Mouse (Mus musculus) adrenal gland, adult 8-10 months (tissue): ENCODE results near the gene Dock4. TPM values are rescaled to one million over a fixed set of nuclear protein-coding genes. Genes with fewer than 3 reads are reported as not detected.

Experiments
- DNase-seq: peaks from one replicate; pipeline ENCODE4 v3.0.0; 2022
- total RNA-seq, 4 experiments: library from RNA; stranded (reverse); gene quantifications; 2 replicates each; pipeline ENCODE4 v1.2.4; 2022

Dock4 gene
- total RNA-seq, 4 experiments from 2014 or later, result 17.5 to 29.9 (median 24.6) TPM

DNA sequence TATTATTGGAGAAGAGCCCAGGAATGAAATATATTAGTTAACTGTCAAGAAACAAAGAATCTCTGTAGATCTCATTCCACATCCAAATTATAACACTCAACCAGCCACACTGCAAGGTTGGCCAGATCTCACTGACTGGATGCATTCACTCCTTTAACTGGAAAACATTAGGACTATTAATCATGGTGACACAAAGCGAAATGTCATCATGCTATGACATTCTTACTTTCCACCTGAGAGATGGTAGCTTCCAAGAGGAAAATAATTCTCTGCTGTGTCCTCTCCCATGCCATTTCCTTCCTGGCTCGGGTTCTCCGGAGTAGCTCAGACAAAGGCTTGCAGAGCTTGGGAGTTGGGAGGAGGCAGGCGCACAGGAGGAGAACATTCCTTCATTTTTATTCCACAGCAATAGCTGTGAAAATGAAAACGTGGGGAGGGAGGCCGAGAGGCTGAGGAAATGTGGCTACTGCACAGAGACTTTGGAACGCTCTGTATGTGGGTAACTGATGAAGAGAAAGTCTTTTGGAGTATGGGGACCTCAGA, 17.0 kb downstream of the Dock4 start:
- DNase-seq, result no peak

DNA sequence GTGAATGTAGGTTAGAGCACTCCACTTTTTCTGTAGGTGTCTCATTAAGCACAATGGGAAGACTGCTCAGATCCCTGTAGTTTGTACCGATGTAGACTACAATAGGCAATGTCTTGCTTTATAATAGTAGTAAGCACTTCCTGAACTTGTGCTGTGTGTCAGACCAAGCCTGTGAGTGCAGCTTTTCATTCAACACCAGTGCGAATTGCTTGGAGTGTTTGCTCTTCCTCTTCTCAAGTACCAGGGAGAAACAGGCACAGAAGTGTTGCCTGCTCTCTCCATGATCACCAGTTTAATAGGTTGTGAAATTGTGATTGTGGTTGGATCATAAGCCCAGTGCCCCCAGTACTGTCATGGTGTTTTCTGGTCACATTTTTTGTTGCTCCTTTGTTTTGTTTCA, 18.1 kb downstream of the Dock4 start:
- no peak for DNase-seq

DNA sequence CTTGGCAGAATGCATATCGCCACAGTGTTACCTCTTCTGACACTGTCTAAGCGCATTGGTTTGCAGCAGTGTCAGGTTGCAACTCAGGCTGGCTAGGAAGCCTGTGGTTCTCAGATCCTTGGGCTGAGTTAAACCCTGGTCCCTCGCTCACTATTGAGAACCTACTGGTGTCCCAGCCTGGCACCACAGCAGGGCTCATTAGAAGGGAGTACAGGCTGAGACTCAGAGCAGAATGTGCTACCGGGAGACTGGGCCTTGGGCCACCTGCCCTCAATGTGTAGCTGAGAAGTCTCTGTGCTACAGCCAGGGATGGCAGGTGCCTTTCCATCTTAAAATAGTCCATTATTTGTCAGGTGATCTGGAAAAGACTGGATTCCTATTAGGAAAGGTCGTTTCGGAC, 18.5 kb downstream of the Dock4 start:
- DNase-seq, result no peak

DNA sequence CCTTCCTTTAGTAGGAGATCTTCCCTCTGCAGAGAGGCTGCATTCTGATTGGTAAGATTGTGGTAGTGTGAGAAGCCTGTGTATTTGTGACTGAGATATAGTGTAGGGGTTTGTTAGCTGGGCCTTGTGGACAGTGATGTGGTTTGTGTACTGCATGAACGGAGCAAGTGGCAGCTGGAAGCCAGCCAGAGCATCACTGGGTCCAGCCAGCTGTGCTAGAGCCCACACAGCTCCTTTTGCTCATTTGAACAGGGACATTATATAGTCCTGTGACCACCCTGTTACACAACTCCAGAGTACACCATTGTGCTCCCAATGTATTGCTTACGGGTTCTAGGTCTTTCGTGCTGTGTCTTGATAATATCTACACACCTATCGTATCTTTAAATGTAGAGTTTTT, 22.5 kb downstream of the Dock4 start:
- no peak for DNase-seq

DNA sequence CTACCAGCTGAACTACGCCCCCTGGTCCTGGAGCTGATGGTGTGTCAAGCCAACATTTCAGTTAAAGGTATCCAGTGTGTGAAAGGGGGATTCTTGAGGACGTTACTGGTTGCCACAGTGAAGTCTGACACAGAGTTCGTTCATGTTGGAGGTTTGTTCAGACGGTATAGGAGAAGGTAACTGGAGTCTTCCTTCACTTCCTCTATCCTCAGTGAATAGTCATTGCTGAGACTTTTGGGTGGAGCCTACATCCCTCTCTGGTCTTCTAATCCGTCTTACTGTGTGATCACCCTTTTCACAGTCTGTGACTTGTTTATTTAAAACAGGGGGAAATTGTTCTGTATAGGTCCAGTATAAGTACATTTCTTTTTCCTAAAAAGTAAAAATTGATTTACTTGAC, 23.3 kb downstream of the Dock4 start:
- DNase-seq, result no peak

DNA sequence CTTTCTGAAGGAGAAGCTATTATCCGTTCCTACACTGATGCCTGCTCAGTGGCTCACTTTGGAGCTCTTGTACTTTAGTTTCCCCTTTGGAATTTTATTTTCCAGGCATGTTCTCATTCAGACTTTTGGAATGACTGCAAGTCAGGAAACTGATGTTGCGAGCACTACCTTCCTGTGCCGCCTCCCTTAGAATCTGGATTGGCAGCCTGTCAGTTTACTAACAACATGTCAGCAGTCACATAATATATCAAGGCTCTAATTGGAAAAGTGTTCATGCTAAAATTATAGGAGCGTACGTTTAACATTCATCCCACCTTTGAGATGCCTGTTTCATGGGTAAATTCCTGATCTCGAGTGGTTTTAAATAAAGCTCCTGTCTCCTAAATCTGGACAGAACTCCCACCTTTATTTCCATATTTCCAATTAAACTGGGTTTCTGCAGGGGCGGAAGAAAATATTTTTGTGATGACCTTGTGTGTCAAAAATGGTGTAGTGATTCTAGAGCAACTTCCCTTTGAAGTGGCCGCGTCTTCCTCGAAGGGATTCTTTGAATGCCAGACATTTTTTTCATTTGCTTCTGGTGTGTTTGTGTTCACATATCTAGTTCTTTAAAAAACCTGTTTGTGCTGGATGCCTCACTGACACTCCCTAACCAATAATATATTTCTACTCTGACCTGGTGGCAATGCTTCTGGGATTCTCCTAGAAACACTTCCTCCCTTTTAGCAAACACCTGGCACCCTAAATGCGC, 26.1 kb downstream of the Dock4 start:
- no peak for DNase-seq

DNA sequence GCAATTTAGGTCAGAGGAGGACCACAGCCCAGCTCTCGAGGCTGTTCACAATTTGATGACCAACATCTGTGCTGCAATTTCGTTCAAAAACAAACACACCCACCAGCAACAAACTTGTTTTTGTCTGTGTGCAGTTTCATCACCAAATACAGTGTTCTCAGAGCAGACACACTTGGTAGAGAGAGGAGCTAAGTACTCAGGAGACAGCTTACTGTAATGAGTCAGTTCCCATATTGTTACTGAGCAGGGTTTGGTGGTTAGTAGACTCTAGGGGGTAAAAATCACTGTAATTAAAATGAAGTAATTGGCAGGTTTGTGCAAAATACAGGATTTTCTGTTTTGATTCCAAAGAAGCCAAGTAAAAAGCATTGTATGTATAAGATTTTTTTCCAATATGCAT, 28.0 kb downstream of the Dock4 start:
- DNase-seq, result no peak

DNA sequence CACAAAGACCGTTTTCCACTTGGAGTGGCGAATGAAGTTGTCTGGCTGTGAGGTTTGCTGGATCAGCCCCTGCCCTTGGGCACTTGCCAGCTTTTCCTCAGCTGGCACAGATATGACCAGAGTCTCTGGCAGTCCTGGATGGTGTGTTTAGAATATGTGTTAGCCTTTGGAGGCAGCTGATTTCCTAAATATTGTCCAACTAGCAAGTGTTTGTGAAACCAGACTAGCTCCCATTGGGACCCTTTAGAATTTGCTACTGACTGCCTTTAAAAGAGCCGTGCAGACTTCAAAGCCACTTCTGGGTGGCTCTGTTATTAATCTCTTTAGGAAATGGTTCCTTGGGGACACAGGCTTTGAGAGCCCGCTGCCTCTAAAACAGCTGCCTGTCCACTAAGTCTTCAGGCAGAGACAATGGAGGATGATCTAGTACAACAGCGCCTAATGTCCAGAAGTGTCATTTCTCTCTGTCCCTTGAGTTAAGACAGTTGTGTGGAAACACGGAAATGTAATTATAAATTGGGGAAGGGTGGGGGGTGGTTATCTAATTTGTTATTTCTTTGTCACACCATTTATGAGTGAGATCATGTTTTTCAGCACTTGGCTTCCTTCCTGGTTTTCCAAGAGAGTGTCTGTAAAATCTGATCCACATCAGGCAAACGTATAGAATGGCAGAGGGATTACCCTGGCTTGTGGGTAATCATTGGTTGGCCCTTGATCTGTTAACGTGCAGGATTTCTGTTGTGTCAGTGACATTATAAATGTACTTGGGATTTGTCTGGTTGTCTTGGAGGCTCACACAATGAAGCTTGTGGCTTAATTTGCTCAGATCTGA, 32.1 kb downstream of the Dock4 start:
- peak; percentile 37 for DNase-seq

DNA sequence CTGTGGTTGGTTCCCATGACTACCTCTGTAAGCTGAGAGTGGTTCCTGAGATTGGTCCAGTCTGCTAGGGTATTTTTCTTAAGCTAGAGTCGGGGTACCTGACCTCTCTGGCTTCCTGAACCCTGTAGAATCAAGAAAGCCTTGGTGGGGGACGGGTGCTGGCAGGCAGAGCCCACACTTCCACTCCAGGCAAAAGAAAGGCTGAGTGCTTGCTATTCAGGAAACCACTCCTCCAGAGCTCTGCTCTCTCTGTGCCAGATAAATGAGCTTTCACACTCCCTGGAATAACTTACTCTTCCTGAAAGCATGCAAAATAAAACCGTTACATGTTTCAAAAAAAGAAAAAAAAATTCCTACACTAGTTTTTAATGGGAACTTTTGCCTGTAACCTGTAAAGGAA, 38.5 kb downstream of the Dock4 start:
- DNase-seq, result no peak

DNA sequence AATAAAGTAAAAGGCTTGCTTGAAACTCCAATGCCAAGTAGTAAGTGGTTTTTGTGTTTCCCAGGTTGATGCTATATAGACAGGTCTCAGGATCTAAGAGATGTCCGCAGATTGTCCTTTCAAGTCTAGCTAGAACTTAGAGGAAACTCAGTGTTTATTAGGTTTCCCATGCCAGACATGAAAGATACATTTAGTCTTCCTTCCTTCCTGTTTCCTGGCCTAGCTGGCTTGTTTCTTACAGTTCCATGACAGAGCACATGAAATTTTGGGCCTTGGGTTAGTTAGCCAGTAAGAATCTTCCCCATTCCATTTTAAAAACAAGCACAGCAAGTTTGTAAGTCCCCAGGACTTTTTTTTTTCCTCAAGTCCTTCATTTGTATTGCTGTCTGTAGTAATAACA, 39.5 kb downstream of the Dock4 start:
- no peak for DNase-seq

DNA sequence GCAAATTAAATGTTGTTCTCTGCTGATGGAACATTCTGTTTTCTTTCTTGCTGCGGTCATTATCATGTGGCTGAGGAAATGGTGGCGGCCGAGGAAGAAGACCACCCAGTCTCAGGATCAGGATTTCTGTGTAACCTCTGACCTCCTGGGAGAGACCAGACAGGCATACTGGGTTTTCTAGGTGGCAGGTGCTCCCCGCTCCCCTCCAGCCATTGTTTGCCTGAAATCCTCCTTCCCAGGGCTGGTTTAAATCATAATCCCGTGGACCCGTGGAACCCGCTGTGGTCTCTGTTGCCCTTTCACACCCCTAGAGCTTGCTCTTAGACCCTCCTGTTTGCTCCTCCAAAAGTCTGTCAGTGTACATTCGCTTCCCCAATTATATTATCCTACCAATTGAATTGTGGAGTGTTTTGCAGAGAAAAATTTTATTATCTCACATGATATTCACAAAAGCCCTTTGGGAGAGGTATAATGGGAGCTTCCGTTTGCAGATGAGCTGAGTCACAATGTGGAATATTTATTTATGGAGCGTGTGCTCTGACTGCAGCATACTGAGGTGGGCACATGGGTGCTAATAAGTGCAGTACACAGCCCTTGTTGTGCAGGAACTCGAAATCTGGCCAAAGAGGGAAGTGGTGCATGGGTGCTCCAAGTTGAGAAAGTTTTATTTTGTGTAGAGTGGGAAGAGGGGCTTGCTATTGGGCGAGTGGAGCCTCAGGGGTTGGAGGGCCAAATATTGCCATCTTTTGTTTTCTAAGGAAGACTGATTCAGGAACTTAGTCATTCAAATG, 40.5 kb downstream of the Dock4 start:
- DNase-seq, result no peak

DNA sequence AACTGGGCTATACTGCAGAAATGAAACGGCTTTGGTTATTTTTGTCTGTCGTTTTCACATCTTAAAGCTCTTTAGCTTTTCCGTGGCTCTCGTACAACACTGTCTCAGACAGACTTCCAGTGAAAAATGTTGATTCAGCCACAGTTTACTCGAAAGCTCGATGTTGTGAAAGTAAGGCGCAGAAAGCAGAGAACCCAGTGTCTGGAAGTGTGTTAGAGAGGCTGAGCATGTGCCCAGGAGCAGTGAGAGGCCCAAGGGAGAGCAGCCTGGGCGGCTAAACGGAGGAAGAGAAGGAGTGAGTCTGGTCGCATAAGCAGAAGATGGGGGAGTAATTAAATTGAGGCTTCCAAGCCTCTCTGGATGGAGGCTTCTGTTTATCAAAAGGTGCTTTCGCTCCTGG, 50.6 kb downstream of the Dock4 start:
- no peak for DNase-seq

DNA sequence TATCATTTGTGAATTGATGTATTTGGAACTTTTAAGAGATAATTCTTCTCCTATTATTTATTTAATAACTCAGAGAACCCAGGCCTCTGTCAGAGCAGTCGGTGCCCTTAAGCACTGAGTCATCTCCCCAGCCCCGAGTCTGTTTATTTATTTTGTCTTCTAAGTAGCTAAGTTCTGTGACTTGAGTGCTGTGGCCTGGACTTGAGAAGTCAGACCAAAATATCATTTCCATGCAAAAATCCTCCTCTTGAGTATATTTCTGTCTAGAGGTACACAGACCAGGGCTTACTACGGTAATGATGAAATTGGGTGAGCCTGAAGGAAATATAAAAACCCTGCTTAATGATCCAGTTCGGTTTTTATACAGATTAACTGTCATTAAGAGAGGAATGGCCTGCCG, 52.1 kb downstream of the Dock4 start:
- no peak for DNase-seq

DNA sequence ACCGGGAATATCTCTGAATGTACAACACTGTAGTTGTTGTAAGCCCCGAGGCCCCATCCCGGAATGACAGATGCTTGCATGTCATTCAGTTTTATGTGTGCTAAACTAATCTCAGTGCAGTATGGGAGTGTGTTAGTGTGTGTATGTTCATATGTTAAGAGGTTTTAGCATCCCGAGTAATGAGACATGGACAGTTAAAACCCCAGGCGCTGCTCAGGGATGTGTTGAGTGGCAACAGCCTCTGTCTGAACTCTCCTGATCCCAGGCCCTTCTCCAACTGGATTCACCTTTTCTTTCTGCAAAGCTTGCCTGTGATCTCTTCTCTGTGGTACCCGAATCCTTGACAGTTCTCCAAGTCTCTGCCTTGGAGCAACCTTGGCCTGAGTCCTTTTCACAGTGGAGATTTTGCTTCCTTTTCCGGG, 52.5 kb downstream of the Dock4 start:
- no peak for DNase-seq

DNA sequence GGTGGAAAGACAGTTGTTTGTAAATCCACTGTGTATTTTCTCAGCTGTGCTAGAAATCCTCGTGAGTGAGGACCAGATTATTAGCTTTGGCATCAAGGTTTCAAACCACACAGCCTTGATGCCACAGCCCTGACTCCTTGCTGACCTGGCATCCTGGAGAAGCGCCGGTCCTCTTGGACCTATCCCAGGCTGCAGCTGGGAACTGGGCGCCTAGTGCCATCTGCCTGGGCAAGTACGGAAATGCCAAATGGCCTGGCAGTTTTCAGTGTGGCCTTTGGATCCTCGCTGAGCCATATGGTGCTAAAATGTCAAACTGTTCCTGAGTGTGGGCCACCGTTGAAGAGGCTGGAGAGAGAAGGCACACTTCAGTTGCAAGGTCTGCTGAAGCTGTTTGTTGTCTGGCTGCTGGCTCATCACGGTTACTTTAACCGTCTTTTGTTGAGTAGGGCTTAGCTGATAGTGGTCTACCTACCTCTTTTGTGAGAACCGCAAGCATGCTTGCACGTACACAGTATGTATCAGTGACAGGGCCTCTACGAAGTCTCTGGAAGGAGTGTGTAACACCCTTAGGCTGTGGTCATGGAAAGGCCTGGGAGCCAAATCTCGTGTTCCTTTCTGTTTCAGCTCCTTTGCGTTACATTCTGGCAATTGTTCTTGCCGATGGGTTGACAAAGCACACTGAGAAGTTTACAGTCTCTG, 53.3 kb downstream of the Dock4 start:
- DNase-seq, result peak; percentile 57

DNA sequence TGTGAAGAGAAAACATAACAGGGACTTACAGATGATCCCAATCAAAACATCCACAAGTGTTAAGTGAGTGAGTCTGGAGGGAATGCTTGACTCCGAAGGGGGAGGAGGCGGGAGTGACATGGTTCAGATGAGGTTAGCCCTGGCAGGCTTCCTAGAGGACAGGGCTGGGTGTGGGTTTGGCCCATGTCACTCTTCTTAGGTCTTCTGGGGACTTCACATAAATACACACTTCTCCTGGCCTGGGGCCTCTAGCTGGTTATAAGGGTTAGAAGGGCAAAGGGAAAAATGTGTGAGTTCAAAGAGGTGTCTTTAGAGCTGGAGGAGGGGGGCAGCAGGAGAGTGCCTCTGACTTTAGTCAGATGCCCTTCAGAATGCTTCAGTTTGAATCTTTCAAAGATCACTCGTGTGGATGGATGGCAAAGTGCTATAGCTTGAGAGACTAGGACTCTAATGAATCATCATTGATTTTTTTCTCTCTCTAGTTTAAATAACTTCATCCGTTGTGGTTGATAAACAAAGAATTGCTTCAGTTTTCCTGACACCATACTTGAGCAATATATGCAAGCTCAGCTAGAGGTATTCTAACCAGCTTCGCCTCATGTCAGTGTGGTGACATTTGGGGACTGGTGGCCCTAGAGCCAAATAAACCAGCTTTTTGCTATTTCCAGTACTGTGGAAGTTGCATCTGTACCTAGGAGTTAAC, 54.0 kb downstream of the Dock4 start:
- DNase-seq, result no peak

DNA sequence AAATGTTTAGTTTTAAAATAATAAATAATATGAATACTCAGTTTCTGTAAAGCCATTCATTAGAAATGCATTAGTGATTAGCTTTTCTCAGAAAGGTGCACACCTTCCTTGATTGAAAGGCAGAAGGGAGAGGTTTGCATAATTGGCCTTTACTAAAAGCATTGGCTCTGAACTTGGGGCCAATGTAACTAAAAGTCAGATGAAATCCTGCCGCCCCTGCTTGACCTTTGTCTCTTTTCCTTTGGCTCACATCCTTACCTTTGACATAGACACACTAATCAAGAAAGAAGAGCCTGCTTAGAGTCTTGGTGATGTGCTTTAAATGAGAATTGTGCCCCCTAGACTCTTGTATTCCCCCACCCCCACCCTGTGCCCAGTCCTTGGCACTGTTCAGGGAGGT, 55.4 kb downstream of the Dock4 start:
- no peak for DNase-seq

DNA sequence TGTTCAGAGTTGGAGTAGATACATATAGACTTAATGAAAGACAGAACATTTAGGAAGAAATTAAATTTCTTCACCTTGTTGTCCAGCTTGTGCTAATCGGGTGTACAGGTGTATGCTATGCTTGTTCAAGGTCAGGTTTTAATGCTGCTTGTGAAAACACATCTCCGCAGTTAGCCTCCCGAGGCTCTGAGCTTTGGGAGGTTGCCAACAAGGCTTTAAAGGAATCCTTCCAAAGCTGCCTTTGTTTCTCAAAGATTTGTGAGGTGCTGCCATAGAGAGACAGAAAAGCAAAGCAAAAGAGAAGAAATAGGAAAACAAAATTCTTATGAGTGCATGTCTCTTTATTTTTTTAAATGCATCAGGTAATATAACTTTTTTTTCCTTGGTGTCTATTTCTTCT, 57.8 kb downstream of the Dock4 start:
- DNase-seq, result no peak

DNA sequence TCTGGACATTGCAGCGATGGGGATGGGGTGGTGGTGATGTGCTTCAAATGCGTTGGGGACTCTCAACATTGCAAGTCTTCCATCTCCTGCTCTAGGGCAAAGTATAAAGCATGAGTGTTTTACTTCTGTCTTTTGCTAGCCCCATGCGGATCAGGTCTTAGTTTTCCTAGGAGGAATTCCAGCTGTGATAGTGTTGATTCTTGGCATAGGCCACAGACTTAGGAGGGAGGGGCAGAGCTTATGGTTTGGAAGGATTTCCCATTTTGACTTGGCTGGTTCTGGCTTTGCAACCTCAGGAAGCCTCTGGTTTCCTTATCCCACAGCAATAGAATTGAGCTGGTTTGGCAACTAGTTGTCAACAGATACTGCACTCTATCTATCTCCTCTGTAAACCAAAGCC, 58.9 kb downstream of the Dock4 start:
- DNase-seq, result no peak

DNA sequence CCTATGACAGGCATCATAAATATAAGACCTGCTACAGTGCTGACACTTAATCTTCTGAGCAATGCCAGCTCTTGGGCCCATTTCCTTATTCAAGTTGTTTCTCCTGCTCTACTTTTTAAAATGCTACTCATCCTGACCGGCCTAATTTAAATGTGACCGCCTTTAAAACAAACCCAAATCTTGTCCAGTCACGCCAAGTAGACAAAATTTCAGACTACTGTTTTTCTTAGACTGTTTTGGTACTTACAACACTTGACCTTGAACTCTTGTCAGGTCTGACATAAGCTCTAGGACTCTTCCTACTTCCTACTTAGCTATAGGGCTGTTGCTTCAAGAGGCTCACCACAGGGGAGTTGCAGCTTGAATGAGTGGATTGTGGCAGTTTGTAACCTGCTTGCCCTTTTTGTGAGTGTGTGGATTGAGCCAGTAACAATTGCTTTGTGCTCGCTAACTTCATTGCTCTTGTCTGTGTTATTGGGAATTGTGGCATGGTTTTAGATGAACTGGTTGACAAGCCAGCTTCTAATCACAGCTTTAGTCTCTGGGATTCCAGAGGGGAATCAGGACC, 62.2 kb downstream of the Dock4 start:
- no peak for DNase-seq

DNA sequence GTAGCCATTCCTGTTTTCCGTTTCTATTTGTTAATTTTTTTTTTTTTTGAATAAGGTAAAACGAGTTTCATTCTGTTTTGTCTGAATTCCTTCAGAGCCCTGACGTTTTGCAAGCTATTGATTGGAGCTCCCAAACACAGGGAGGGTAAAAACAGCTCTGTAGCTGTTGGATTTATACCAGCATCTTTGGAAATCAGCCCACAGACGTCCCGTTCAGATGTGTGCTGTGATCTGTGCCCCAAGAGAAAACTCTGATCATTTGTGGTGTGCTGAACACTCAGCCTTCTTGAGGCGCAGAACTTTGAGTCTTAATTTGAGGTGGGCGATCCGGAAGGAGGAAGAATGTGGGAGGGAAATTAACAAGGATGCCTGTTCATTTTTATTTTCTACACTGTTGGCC, 62.7 kb downstream of the Dock4 start:
- no peak for DNase-seq
